Mouse (Mus musculus): ENCODE data around the gene Chst11. TPM values are rescaled to one million over a fixed set of nuclear protein-coding genes. Genes with fewer than 3 reads are reported as not detected.

Gene Chst11
- polyA plus RNA-seq, 1 experiment = 12.1 TPM

DNA sequence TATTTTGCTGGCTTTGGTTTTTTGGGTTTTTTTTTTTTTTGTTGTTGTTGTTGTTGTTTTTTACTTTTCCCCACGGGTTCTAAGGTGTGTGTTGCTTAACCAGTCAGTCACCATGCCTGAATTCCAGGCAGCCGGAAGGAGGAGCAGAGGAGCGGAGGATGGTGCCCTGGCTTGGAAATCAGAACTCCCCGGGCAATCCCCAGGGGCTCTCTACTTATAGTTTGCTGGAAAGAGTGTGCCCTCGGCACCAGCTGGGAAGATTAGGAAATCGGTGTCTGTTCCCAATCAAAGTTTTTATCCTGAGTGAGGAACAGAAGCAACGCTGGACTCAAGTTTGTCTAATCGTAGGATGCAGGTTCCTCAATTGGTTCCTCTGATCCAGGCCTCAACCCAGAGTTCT is 143.1 kb downstream of the Chst11 start:
- TF ChIP-seq MYOD1 (IDR thresholded peaks at IDR 0.05; ENCODE audit: control insufficient read depth in 1 of 3, insufficient read length in 2 of 3, low read depth in 2 of 3) (no peak), TCF12 (IDR thresholded peaks at IDR 0.05; ENCODE audit: insufficient read depth, poor library complexity, severe bottlenecking) (no peak), TCF3 (IDR thresholded peaks at IDR 0.05; ENCODE audit: insufficient read length, low read depth) (no peak), POLR2AphosphoS2 (IDR thresholded peaks at IDR 0.05; ENCODE audit: insufficient read length, low read depth) (no peak), E2F4 (IDR thresholded peaks at IDR 0.05; ENCODE audit: insufficient read depth) (no peak), USF1 (IDR thresholded peaks at IDR 0.05; ENCODE audit: low read depth) (no peak), POLR2A (IDR thresholded peaks at IDR 0.05; ENCODE audit: insufficient read length, low read depth) (no peak), REST (IDR thresholded peaks at IDR 0.05; ENCODE audit: insufficient read depth, insufficient read length) (no peak), MAX (IDR thresholded peaks at IDR 0.05; ENCODE audit: low read depth) (no peak), MYOG (IDR thresholded peaks at IDR 0.05; ENCODE audit: control insufficient read depth in 1 of 3, insufficient read depth in 1 of 3, insufficient read length in 2 of 3, low read depth in 2 of 3) (no peak), CEBPB (IDR thresholded peaks at IDR 0.05; ENCODE audit: insufficient read depth, poor library complexity, severe bottlenecking) (no peak)
- no peaks in the 10 kb centered on the region for H3K36me3 ChIP-seq (ENCODE audit: control insufficient read depth, insufficient read depth)

DNA sequence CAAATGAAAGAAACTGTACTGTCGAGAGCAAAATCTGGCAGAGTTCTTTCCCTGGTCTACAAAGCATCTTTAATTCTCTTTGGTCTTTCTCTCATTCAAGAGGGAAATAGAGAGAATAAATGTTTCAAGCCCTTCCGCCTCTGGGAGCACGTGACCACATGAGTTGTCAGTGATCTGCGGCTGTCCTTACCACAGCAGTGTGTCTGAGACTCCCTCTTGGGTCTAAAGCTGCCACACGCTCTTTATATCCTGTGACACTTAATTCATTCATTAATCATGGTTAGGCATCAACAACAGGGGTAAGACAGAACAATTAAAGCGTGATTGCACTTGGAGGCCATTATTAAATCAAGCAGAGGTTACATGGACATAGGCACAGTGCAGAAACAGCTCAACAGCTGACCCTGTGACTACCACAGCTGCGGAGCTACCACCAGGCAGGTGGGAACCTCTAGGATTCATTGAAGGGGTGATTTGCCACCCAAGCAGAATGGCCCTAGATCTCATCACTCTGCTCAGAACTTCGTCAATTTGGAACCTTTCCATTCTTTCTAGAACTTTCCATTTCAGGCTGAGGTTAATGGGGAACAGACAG is 144.4 kb downstream of the Chst11 start:
- no peak for TF ChIP-seq POLR2A (IDR thresholded peaks at IDR 0.05; ENCODE audit: insufficient read length, low read depth)
- peak in 2 of 3 experiments; percentile 57 to 58 for TF ChIP-seq MYOD1 (IDR thresholded peaks at IDR 0.05; ENCODE audit: control insufficient read depth in 1 of 3, insufficient read length in 2 of 3, low read depth in 2 of 3)
- peak in 2 of 3 experiments; percentile 26 to 55 for TF ChIP-seq MYOG (IDR thresholded peaks at IDR 0.05; ENCODE audit: control insufficient read depth in 1 of 3, insufficient read depth in 1 of 3, insufficient read length in 2 of 3, low read depth in 2 of 3)
- Histone ChIP-seq H3K79me2 (ENCODE audit: control insufficient read depth, insufficient read depth) (no peaks in the 10 kb centered on the region), H3K36me3 (ENCODE audit: control insufficient read depth, insufficient read depth) (no peaks in the 10 kb centered on the region)

More for the DNA sequence above, 143.1 kb downstream of the Chst11 start:
- Histone ChIP-seq H3K4me3 (no peak overlapping the region), H3K79me2 (ENCODE audit: control insufficient read depth, insufficient read depth) (no peaks in the 10 kb centered on the region), H3ac (ENCODE audit: control insufficient read depth, insufficient read length) (no peak overlapping the region), H3K4me2 (ENCODE audit: low read depth) (no peak overlapping the region), H3K27me3 (ENCODE audit: control insufficient read depth, insufficient read depth, insufficient read length) (no peaks in the 10 kb centered on the region)

DNA sequence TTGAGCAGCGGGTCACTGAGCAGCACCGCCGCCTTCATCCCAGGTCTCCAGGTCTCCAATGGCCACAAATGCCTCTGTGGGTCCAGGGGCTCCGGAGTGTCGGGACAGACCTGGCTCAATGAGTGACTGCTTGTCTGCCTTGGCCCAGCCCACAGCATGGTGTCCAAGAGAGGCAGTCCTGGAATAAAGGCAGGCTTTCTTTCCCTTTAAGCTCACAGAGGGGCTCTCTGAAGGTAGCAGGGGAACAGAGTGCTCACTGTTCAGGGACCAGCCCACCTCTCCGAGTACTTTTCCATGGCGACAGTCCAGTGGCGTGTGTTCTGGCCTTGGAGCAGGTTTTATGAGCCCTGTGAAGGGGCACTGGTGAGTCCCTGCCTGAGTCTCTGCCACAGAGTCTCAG is 145.3 kb downstream of the Chst11 start:
- Histone ChIP-seq H3K36me3 (ENCODE audit: control insufficient read depth, insufficient read depth) (no peaks in the 10 kb centered on the region), H3K4me3 (no peak overlapping the region), H3ac (ENCODE audit: control insufficient read depth, insufficient read length) (no peak overlapping the region), H3K4me2 (ENCODE audit: low read depth) (no peak overlapping the region), H3K79me2 (ENCODE audit: control insufficient read depth, insufficient read depth) (no peaks in the 10 kb centered on the region), H3K27me3 (ENCODE audit: control insufficient read depth, insufficient read depth, insufficient read length) (no peaks in the 10 kb centered on the region)
- TF ChIP-seq TCF12 (IDR thresholded peaks at IDR 0.05; ENCODE audit: insufficient read depth, poor library complexity, severe bottlenecking) (no peak), CEBPB (IDR thresholded peaks at IDR 0.05; ENCODE audit: insufficient read depth, poor library complexity, severe bottlenecking) (no peak), REST (IDR thresholded peaks at IDR 0.05; ENCODE audit: insufficient read depth, insufficient read length) (no peak), TCF3 (IDR thresholded peaks at IDR 0.05; ENCODE audit: insufficient read length, low read depth) (no peak), MYOG (IDR thresholded peaks at IDR 0.05; ENCODE audit: control insufficient read depth in 1 of 3, insufficient read depth in 1 of 3, insufficient read length in 2 of 3, low read depth in 2 of 3) (no peak), E2F4 (IDR thresholded peaks at IDR 0.05; ENCODE audit: insufficient read depth) (no peak), SRF (IDR thresholded peaks at IDR 0.05; ENCODE audit: control insufficient read depth, insufficient read length, low read depth) (no peak), USF1 (IDR thresholded peaks at IDR 0.05; ENCODE audit: low read depth) (no peak), POLR2AphosphoS2 (IDR thresholded peaks at IDR 0.05; ENCODE audit: insufficient read length, low read depth) (no peak), MYOD1 (IDR thresholded peaks at IDR 0.05; ENCODE audit: control insufficient read depth in 1 of 3, insufficient read length in 2 of 3, low read depth in 2 of 3) (no peak), MAX (IDR thresholded peaks at IDR 0.05; ENCODE audit: low read depth) (no peak)

More for the DNA sequence above, 144.4 kb downstream of the Chst11 start:
- no peaks in the 10 kb centered on the region for H3K27me3 ChIP-seq (ENCODE audit: control insufficient read depth, insufficient read depth, insufficient read length)
- no peak overlapping the region for H3K4me3 ChIP-seq
- no peak overlapping the region for H3K4me2 ChIP-seq (ENCODE audit: low read depth)
- no peak overlapping the region for H3ac ChIP-seq (ENCODE audit: control insufficient read depth, insufficient read length)

DNA sequence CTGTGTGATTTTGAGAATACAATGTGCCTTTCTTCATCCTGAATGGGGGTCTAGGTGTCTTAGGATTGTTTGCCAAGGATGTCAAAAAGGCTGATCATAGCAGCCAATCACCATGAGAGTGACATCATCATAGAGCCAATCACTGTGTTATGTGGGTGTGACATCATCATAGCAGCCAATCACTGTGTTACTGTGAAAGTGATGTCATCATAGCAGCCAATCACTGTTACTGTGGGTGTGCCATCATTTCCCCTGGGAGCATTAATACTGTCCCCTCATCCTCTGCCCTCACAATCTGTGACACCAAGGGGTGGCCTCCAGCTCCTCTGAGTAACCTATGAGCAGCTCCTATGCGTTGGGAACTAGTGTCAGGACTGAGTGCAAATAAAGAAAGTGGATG is 146.6 kb downstream of the Chst11 start:
- Histone ChIP-seq H3K36me3 (ENCODE audit: control insufficient read depth, insufficient read depth) (no peaks in the 10 kb centered on the region), H3K27me3 (ENCODE audit: control insufficient read depth, insufficient read depth, insufficient read length) (no peaks in the 10 kb centered on the region), H3ac (ENCODE audit: control insufficient read depth, insufficient read length) (no peak overlapping the region), H3K79me2 (ENCODE audit: control insufficient read depth, insufficient read depth) (no peaks in the 10 kb centered on the region), H3K4me3 (no peak overlapping the region), H3K4me2 (ENCODE audit: low read depth) (no peak overlapping the region)
- TF ChIP-seq MAX (IDR thresholded peaks at IDR 0.05; ENCODE audit: low read depth) = no peak
- TF ChIP-seq E2F4 (IDR thresholded peaks at IDR 0.05; ENCODE audit: insufficient read depth) = no peak
- no peak for TF ChIP-seq REST (IDR thresholded peaks at IDR 0.05; ENCODE audit: insufficient read depth, insufficient read length)
- no peak for TF ChIP-seq USF1 (IDR thresholded peaks at IDR 0.05; ENCODE audit: low read depth)
- TF ChIP-seq MYOD1 (IDR thresholded peaks at IDR 0.05; ENCODE audit: control insufficient read depth in 1 of 3, insufficient read length in 2 of 3, low read depth in 2 of 3) = no peak
- TF ChIP-seq MYOG (IDR thresholded peaks at IDR 0.05; ENCODE audit: control insufficient read depth in 1 of 3, insufficient read depth in 1 of 3, insufficient read length in 2 of 3, low read depth in 2 of 3) = no peak
- TF ChIP-seq POLR2AphosphoS2 (IDR thresholded peaks at IDR 0.05; ENCODE audit: insufficient read length, low read depth) = no peak

DNA sequence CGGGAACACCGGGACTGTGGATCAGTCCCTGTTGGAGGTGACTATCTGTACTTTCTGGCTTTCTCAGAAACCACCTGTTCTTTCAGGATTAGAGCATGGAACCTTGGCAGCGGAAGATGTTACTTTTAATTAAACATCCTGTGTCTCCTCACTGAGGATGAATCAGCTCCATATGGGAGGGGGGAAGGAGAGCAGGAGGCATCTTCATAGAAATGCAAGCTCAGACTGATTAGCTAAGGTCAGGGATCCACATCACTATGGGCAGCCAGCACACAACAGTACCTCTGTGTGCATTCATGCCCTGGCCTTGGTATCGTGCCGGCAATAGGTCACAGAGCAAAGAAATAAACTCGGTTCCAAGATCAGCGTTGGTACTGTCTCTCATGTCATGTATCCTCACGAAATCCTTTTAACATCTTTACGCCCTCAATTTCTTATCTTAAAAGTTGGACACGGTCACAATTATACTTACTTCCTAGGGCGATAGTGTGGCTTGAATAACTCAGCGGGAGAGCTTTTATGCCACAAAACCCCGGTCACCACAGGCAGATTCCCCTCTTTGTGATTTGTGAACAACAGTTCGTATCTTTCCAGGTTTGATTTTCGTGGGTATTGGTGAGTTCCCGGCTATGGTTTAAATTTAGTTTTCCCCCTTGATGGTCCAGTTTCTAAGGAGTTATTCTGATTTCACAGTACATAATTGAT is 148.7 kb downstream of the Chst11 start:
- H3K4me2 ChIP-seq (ENCODE audit: low read depth) = no peak overlapping the region
- no peak overlapping the region for H3K4me3 ChIP-seq
- H3K79me2 ChIP-seq (ENCODE audit: control insufficient read depth, insufficient read depth) = no peaks in the 10 kb centered on the region
- no peaks in the 10 kb centered on the region for H3K36me3 ChIP-seq (ENCODE audit: control insufficient read depth, insufficient read depth)
- no peaks in the 10 kb centered on the region for H3K27me3 ChIP-seq (ENCODE audit: control insufficient read depth, insufficient read depth, insufficient read length)
- no peak for TF ChIP-seq MAX (IDR thresholded peaks at IDR 0.05; ENCODE audit: low read depth)
- no peak for TF ChIP-seq MYOG (IDR thresholded peaks at IDR 0.05; ENCODE audit: control insufficient read depth in 1 of 3, insufficient read depth in 1 of 3, insufficient read length in 2 of 3, low read depth in 2 of 3)
- no peak for TF ChIP-seq E2F4 (IDR thresholded peaks at IDR 0.05; ENCODE audit: insufficient read depth)
- TF ChIP-seq POLR2A (IDR thresholded peaks at IDR 0.05; ENCODE audit: insufficient read length, low read depth) = no peak
- no peak for TF ChIP-seq MYOD1 (IDR thresholded peaks at IDR 0.05; ENCODE audit: control insufficient read depth in 1 of 3, insufficient read length in 2 of 3, low read depth in 2 of 3)
- TF ChIP-seq CEBPB (IDR thresholded peaks at IDR 0.05; ENCODE audit: insufficient read depth, poor library complexity, severe bottlenecking) = no peak
- no peak for TF ChIP-seq SRF (IDR thresholded peaks at IDR 0.05; ENCODE audit: control insufficient read depth, insufficient read length, low read depth)
- TF ChIP-seq USF1 (IDR thresholded peaks at IDR 0.05; ENCODE audit: low read depth) = no peak
- no peak for TF ChIP-seq TCF12 (IDR thresholded peaks at IDR 0.05; ENCODE audit: insufficient read depth, poor library complexity, severe bottlenecking)
- TF ChIP-seq TCF3 (IDR thresholded peaks at IDR 0.05; ENCODE audit: insufficient read length, low read depth) = no peak
- no peak for TF ChIP-seq POLR2AphosphoS2 (IDR thresholded peaks at IDR 0.05; ENCODE audit: insufficient read length, low read depth)
- no peak for TF ChIP-seq REST (IDR thresholded peaks at IDR 0.05; ENCODE audit: insufficient read depth, insufficient read length)
- no peak overlapping the region for H3ac ChIP-seq (ENCODE audit: control insufficient read depth, insufficient read length)

Measured in myocyte (in vitro differentiated cells).